Mouse (Mus musculus): ENCODE measurements at regions not wholly inside any gene's neighbourhood (a gene's known extent, or its start where the extent isn't known, plus 50 kb on each side); places are given as distances from the start of the nearest gene placed in this dataset.

DNA sequence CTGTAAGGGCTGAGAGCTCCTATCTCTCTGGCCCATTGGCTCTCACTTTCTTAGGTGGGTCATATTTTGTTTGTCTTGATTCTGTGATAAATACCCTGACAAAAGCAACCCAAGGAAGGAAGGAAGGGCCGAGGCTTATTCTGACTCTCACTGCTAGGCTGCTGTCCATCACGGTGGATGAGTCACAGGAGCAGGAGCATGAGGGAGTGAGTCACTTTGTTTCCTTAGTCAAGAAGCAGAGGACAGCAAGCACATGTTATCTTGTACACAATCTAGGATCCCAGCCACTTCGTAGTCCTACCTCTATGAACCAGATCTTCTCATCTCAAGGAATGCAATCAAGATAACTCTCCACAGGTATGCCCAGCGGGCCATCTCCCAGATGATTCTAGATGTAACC is 69.9 kb downstream of the Atp6v1g3 start:
- no peak for DNase-seq (ENCODE audit: low spot score in 2 of 2)

DNA sequence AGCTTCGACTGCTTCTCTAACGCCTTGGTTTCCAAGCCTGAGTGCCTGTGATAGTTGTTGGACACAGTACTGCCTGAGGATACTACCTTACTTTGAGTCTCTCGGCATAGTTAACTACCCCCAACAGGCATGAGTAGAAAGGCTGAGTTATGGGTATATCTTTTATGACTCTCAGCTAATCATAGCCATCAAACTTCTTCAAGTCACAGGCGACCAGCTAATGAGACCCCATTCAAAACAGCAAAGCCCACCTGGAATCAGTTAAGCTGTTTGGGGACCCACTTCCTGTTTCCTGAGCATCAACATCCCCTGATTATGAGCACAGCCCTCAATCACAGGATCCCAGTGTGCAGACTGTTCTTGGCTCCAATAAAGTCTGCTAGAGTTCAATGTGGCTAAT is 71.4 kb downstream of the Atp6v1g3 start:
- no peak for DNase-seq (ENCODE audit: low spot score in 2 of 2)

DNA sequence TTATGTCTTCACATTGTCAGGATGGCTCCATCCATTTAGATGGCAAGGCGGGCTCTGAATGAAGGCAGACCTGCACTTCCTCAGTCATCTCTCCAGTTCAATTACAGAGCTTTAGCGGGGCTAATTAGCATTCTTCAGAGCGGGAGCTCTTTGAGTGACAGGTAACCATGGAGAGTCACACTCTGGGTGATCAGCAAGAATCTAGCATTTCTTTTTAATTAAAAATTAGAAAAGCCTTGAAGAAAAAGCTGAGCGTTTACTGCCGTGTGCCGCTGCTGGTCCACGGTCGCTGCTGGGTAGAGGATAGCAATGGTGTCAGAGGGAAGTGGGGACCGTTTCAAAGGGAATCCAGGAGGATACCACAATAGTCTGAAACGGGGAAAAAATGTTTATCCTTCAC is 72.5 kb downstream of the Atp6v1g3 start:
- DNase-seq (ENCODE audit: low spot score in 2 of 2), result peak in 1 of 2 experiments; percentile 7

DNA sequence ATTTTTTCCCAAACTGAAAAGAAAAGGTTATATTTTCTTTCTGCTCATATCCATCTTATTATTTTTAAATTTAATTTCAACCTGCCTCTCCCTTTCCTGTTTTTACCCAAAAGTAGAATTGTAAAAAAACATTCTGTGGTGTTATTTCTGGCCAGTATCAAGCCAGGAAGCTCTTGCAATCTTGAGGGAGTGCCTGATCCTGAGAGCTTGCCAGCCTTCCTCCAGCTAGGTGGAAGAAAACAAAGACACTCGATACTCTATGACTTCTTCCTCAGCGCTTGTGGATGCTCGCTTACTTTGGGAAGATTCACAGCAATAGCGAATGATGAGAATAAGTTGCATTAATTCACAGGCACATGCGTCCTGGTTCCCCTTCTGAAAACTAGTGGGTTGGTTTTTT is 73.4 kb downstream of the Atp6v1g3 start:
- DNase-seq (ENCODE audit: low spot score in 2 of 2), result no peak

DNA sequence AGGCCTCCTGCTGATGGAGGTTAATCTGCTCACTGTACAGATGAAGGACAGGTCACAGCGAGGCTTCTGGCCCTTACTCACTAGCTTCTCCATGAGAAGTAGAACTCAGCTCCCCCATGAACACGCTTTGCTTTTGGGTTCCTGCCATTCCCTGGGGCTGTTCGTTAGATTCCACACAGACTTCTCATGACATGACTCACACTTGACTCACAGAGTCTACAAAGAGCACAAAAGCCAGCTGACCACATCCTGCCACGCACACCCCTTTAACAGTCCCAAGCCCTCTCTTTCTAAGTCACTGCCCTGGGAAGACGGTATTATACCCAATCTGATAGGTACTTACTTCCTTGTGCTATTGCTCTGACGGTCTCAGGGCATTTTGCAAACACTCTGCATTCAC is 74.9 kb downstream of the Atp6v1g3 start:
- no peak for DNase-seq (ENCODE audit: low spot score in 2 of 2)

DNA sequence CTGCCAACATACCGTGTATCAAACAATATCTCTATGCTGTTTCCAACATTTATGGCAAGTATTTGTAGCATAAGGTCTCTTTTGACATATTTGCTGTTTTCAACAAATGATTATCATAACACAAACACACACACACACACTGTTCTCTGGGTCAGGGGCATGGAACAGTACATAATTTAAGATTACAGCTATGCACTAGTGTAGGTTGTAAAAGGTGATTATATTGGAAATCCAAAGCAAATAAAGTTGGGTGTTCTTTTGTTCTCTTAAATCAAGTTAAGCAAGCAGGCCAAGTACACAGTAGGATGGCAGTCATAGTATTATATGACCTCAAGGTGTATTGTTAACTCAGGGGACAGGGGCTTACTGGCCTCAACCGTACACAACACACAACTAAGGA is 75.6 kb downstream of the Atp6v1g3 start:
- DNase-seq (ENCODE audit: low spot score in 2 of 2), result no peak

DNA sequence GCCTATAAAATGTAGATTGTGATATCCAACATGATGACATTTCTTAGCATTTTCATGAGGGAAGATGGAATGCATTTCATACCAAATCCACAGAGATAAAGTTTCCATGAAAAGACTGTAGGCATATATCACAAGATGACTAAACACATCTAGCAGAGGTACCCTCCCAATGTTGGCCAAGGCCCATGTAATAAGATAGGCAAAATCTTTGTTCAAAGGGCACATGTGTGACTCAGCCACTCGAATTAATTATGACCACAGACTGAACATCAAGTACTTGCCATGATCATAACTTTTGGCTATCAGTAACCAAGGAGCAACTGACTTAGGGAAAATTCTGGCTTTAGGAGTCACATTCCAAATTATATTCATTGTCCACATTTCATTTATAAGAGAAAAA is 82.9 kb downstream of the Atp6v1g3 start:
- no peak for DNase-seq (ENCODE audit: low spot score in 2 of 2)

DNA sequence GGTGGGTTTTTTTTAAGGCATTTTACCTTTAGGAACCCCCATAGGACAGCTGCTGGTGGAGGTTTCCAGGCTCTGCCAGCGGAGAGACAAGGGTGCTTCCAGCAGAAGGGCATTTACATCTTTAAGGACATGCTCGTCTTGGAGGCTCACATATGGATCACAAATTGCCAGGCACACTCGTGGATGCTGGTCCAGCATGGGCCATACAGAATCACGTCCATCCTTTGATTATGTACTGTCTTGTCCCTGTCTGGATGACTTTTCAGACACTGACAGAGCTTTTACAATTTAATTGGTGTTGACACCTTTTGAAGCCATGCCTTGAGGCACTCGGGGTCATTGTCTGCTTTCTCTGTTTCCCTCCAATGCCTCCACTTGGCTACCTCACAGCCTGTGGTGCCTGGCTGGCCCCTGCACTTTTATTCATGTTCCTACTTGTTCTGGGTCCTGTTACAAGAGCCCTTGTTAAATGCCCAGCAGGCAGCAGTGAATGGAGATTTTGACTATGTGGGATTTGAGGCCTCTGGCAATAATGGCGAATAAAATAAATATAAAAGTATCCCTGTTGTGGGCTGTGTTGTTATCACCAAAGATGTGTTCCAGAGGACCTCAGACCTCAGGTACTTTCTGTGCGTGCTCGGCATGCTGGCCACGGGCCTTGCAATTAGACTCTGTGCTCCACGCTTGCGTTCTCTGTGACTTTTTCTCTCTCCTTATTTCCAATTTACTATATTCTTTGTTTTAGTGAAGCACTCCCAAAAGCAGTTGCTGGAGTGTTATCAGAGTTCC is 89.3 kb downstream of the Atp6v1g3 start:
- DNase-seq (ENCODE audit: low spot score in 2 of 2), result no peak

DNA sequence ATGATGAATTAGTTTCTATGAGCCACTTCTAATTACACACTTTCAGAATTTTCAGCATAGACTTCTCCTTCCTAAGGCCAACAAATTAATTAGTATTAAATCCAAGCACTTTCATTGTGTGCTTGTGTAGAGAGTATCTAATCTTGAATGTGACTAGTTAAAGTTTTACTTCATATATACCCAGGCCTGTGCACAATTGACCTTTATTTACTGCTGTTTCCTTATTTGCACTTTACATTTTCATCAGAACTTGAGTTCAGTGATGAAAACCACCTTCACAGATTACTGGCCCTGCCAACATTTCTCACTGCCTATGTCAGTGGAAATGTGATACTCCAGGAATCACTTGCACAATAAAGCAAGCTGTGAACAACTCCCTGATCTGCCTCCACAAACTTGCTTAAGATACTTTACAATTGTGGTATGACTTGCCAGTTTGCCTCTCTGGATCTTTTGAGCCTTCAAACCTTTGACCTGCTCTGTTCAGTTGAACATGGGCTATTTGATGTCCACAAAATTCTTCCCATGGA is 96.5 kb downstream of the Atp6v1g3 start:
- DNase-seq (ENCODE audit: low spot score in 2 of 2), result no peak

DNA sequence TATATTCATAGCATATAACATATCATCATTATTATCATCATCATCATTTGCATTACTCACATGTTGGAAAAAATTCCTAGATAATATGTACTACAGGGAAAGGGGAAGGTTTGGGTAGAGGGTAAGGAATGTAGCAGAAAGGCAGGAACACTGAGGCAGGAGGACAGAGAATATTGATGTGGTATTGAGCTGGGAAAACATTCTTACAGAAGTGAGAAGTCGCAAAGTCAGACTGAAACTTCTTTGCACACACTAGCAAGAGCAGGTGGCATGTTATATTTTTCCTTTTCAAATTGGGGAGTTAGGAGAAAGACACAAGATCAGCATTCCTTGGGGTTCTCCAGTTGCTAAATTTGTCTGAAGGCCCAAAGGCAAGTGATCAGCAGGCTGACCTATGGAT is 97.9 kb downstream of the Atp6v1g3 start:
- DNase-seq (ENCODE audit: low spot score in 2 of 2), result no peak

DNA sequence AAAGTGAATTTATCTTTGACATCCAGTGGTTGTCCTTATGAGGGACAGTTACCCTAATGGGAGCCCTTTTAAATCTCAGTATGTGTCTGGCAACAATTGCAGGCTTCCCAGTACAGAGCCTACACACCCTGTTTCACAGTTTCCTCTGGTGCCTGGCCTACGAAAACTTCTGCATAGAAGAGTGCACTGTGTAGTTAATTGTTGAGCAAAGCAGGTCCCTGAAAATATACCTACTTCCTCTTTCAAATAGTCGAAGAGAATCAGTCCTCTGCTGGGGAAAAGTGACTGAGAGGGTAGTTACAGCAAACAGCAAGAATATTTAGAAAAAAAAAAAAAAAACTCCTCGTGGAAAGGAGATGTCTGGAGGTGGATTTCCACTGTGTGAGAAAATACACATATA is 110.6 kb downstream of the Atp6v1g3 start:
- DNase-seq (ENCODE audit: low spot score in 2 of 2), result no peak

DNA sequence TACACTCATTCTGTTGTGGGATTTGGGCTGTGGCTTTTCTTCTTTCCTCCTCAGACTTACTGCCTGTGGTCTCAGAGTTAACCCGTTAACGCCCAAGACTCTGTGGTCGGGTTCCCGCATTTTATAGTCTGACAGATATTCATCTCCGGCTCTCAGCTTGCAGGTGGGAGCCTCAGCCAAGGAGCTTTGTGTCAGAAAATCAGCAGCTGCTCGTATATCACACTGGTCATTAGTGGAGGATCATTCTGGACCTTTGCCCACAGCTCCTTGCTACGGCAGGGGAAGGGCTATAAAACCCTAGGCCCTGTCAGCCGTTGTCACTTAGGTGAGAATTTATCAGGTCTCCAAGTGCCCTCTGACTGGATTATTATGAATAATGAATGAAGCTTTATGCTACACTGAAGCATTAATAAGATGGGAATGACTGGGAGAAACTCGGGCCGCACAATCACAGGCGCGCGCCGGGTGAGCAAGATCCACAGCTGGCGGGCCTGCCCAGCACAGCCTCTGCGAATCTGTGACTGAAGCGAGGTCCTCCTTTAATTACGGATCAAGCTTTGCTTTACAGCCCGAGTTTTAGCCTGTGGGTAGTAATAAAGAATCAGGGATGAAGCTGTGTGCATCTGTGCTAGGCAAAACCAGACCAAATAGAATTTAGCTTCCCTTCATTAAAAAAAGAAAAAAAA is 111.8 kb downstream of the Atp6v1g3 start:
- no peak for DNase-seq (ENCODE audit: low spot score in 2 of 2)

DNA sequence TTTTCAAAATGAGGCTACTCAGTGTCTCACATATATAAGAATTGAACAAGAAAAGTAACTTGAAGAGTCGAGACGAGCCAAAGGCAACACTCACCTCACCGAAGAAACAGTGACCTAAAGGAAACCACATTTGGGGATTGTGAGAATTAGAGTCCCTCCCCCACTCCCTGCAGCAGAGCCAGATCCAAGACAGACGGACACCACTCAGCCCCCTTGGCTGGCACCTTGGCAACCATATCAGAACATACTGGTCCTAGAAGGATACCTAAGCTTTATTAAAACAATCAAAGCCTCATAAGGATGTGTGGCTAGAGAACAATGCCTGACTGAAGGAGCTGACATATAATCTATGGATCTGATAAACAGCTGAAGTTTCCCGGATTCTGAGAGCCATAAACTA is 112.5 kb downstream of the Atp6v1g3 start:
- DNase-seq (ENCODE audit: low spot score in 2 of 2), result no peak

DNA sequence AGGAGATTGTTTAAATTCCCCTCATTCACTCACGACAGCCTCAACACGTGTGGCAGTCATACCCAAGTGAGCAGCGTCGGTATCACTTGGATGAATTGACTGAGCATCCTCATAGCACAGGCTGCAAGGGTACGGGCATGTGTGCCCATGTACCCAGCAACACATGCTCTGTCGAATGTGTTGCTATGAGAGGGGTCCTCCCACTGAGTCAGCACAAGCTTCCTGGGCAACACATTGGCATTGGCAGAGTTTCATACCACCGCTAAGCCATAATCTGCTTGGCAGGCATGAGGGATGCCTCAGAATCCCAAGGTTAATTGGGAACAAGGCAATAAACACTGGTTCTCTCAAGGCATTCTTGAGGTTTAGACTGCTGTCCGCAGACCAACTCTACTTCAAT is 115.1 kb downstream of the Atp6v1g3 start:
- DNase-seq (ENCODE audit: low spot score in 2 of 2), result no peak

DNA sequence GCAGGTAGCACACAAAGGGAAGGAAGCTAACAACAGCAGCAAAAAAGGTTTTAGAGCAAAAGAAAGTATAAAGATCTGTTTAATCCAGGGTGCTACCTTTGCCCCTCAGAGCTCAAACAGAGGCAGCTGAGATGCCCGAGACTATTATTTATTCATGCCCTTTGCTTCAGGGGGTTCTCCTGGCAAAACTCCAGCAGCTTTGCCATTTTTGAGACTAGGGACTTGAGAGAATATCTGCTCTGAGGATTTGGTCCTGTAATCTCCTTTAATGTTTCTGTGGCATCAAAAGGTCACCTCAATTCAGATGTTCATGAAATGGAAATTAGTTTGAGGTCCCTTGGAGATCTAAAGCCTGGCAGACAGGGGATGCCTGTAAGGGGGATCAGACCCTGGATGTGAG is 116.1 kb downstream of the Atp6v1g3 start:
- no peak for DNase-seq (ENCODE audit: low spot score in 2 of 2)

DNA sequence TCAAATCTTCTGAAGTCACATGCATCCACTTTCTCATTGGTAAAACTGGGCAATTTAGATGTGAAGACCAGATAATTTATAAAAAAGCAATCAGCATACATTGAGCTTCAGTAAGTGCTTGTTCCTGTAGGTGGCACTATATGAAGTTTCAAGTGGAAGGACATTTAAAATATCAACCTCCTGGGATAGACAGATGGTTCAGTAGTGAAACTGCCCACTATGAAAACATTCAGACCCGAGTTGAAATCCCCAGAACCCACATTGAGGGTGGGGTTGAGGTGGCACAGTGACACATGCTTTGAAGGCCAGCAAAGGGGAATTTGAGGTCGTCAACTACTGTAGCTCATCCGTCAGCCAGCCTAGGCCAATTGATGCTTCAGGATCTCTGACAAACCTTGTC is 145.1 kb downstream of the Atp6v1g3 start:
- no peak for DNase-seq (ENCODE audit: low spot score in 2 of 2)

DNA sequence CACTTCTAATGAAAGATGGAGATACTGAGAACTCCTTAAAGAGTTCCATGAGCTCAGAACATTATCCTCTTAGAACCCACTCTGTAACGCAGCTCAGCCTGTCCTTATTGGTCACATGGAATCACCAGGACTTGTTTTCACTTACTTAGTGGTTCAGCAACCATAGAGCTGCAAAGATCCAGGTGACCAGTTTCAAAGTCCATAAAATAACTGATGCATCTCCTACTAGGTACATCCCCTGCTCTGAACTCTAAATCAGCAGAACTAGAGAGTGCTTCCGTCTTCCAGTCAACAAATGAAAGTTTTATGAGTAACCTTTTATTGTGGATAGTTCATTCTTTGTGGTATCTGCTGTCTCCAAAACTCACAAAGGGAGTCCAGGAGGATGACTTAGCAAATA is 153.9 kb downstream of the Atp6v1g3 start:
- no peak for DNase-seq (ENCODE audit: low spot score in 2 of 2)
